In genomic region chr3:109781917-109782288, GRCm38 (mm10) we compare ENCODE assay signal across 8 mouse cellular contexts.
DNase-seq lines count a peak whose midpoint lies in the region; ATAC-seq and TF ChIP-seq lines count a peak whose summit lies in the region.

No protein-coding gene starts in this region.

- no peaks in the 10 kb centered on the region for H3K9me3 ChIP-seq in heart, embryonic 11.5 days (replicated peaks; ENCODE audit: control insufficient read depth, low read length)
- H3K9me3 ChIP-seq in neural tube, embryonic 11.5 days (ENCODE audit: control insufficient read depth, low read length) = no peaks in the 10 kb centered on the region
- H3K9me3 ChIP-seq in limb, embryonic 13.5 days = no peaks in the 10 kb centered on the region

- H3K79me2 ChIP-seq in heart, adult 2 months (replicated peaks; ENCODE audit: control insufficient read depth, insufficient read depth, low read length) = no peaks in the 10 kb centered on the region

- WGBS in heart, embryonic 11.5 days (ENCODE audit: insufficient replicate concordance) = 57% methylated on average over 7 of the region's 7 CpGs
- WGBS in heart, adult 2 months = 65% methylated on average over 7 of the region's 7 CpGs
- WGBS in neural tube, embryonic 11.5 days = 66% methylated on average over 7 of the region's 7 CpGs
- 64% methylated on average over 7 of the region's 7 CpGs for WGBS in limb, embryonic 13.5 days
- 73% methylated on average over 7 of the region's 7 CpGs for WGBS in thymus, adult 2 months

- intact Hi-C loops in heart, adult 2 months (cut with DNase I) = no loop called here

- no peak overlapping the region for H3K27ac ChIP-seq in heart, embryonic 11.5 days (ENCODE audit: low read depth, low read length)
- no peak overlapping the region for H3K27ac ChIP-seq in heart, adult 2 months
- H3K27ac ChIP-seq in neural tube, embryonic 11.5 days (ENCODE audit: low read depth, low read length) = no peak overlapping the region
- H3K27ac ChIP-seq in limb, embryonic 13.5 days = no peak overlapping the region
- H3K27ac ChIP-seq in thymus, adult 2 months (ENCODE audit: control insufficient read depth, insufficient read depth, low read length) = no peak overlapping the region

- no peak for TF ChIP-seq EP300 in heart, adult 2 months (IDR thresholded peaks at IDR 0.05; ENCODE audit: insufficient read depth, low read depth, low read length)

- no peaks in the 10 kb centered on the region for H3K36me3 ChIP-seq in heart, embryonic 11.5 days (ENCODE audit: control insufficient read depth, insufficient read depth, low read length)
- no peaks in the 10 kb centered on the region for H3K36me3 ChIP-seq in heart, adult 2 months (ENCODE audit: control insufficient read depth, insufficient read depth, low read length)
- no peaks in the 10 kb centered on the region for H3K36me3 ChIP-seq in neural tube, embryonic 11.5 days (ENCODE audit: control insufficient read depth, insufficient read depth, low read length)
- no peaks in the 10 kb centered on the region for H3K36me3 ChIP-seq in limb, embryonic 13.5 days
- H3K36me3 ChIP-seq in thymus, adult 2 months (ENCODE audit: control insufficient read depth, insufficient read depth, low read length) = no peaks in the 10 kb centered on the region

- ATAC-seq in heart, embryonic 11.5 days (replicated peaks; ENCODE audit: insufficient number of reproducible peaks, low FRiP score, low TSS enrichment) = no peak
- no peak for ATAC-seq in neural tube, embryonic 11.5 days (ENCODE audit: insufficient read depth, low FRiP score, low TSS enrichment)
- ATAC-seq in limb, embryonic 13.5 days (ENCODE audit: low FRiP score, low read depth) = no peak

- peak overlapping the region; percentile 29 for H3K4me3 ChIP-seq in heart, embryonic 11.5 days (ENCODE audit: low read depth, low read length)
- no peak overlapping the region for H3K4me3 ChIP-seq in heart, adult 2 months
- H3K4me3 ChIP-seq in neural tube, embryonic 11.5 days (ENCODE audit: low read depth, low read length) = no peak overlapping the region
- H3K4me3 ChIP-seq in limb, embryonic 13.5 days = peak overlapping the region; percentile 46
- no peak overlapping the region for H3K4me3 ChIP-seq in thymus, adult 2 months (ENCODE audit: control insufficient read depth, insufficient read depth, low read length)

- H3K9ac ChIP-seq in heart, embryonic 11.5 days (ENCODE audit: low read depth, low read length) = no peak overlapping the region
- no peak overlapping the region for H3K9ac ChIP-seq in heart, adult 2 months (ENCODE audit: low read depth, low read length)
- H3K9ac ChIP-seq in neural tube, embryonic 11.5 days (ENCODE audit: low read length) = no peak overlapping the region
- H3K9ac ChIP-seq in limb, embryonic 13.5 days = no peak overlapping the region; the same call in 1 of the 2 replicates

- no peak for TF ChIP-seq POLR2A in heart, adult 2 months (IDR thresholded peaks at IDR 0.05; ENCODE audit: insufficient read depth, low read depth, low read length)
- TF ChIP-seq POLR2A in thymus, adult 2 months (IDR thresholded peaks at IDR 0.05; ENCODE audit: control insufficient read depth, extremely low read depth, insufficient read depth, low read length, poor library complexity) = no peak

- H3K4me2 ChIP-seq in heart, embryonic 11.5 days = peak overlapping the region; percentile 69
- peak overlapping the region; percentile 80 for H3K4me2 ChIP-seq in neural tube, embryonic 11.5 days (ENCODE audit: low read depth)
- peak overlapping the region; percentile 84 for H3K4me2 ChIP-seq in limb, embryonic 13.5 days (replicated peaks)

- no peaks in the 10 kb centered on the region for H3K27me3 ChIP-seq in heart, embryonic 11.5 days (ENCODE audit: control insufficient read depth, insufficient read depth, low read length)
- H3K27me3 ChIP-seq in heart, adult 2 months (ENCODE audit: control insufficient read depth, insufficient read depth, low read length) = no peaks in the 10 kb centered on the region; the same call in 1 of the 2 replicates
- no peaks in the 10 kb centered on the region for H3K27me3 ChIP-seq in neural tube, embryonic 11.5 days (ENCODE audit: control insufficient read depth, insufficient read depth, low read length)
- H3K27me3 ChIP-seq in limb, embryonic 13.5 days = no peaks in the 10 kb centered on the region; the same call in 1 of the 2 replicates
- H3K27me3 ChIP-seq in thymus, adult 2 months (ENCODE audit: control insufficient read depth, insufficient read depth, low read length) = no peaks in the 10 kb centered on the region

- no peak for TF ChIP-seq CTCF in heart, adult 2 months (IDR thresholded peaks at IDR 0.05)
- no peak for TF ChIP-seq CTCF in thymus, adult 2 months (IDR thresholded peaks at IDR 0.05; ENCODE audit: borderline replicate concordance, control insufficient read depth, extremely low read depth, insufficient read depth, low read length, poor library complexity)

- no peak for DNase-seq in heart, adult 2 months
- no peak for DNase-seq in neural tube, embryonic 11.5 days (ENCODE audit: low spot score)
- DNase-seq in neural tube, embryonic 10.5 days (ENCODE audit: extremely low spot score, low spot score) = no peak
- DNase-seq in thymus, adult 2 months = no peak
- no peak for DNase-seq in right cerebral cortex, adult 18-20 months
- no peak for DNase-seq in adrenal gland, postnatal 36 days

- no peaks in the 10 kb centered on the region for H3K4me1 ChIP-seq in heart, embryonic 11.5 days (ENCODE audit: control insufficient read depth, insufficient read depth, low read length)
- no peaks in the 10 kb centered on the region for H3K4me1 ChIP-seq in heart, adult 2 months (ENCODE audit: control insufficient read depth, insufficient read depth, low read length)
- H3K4me1 ChIP-seq in neural tube, embryonic 11.5 days (ENCODE audit: control insufficient read depth, insufficient read depth, low read length) = no peaks in the 10 kb centered on the region
- peaks cover 27% of the 10 kb centered on the region for H3K4me1 ChIP-seq in limb, embryonic 13.5 days
- H3K4me1 ChIP-seq in thymus, adult 2 months (replicated peaks; ENCODE audit: control insufficient read depth, insufficient read depth, low read length) = 0 out of 2 replicates have a peak, but pooled peaks cover 2% of the 10 kb centered on the region

Comparison
In these comparisons a context has a peak if more than half of its experiments do, and no peak if none do; other contexts are left out.
1. H3K4me3 ChIP-seq: peak in heart, embryonic 11.5 days (single experiment) and limb, embryonic 13.5 days (single experiment); none in heart, adult 2 months (single experiment), neural tube, embryonic 11.5 days (single experiment) and thymus, adult 2 months (single experiment).
2. Peak in every context shown above with its lines, with median percentiles within 50 percentile points of each other: H3K4me2 ChIP-seq.